Mouse (Mus musculus) induced T-regulatory cell, adult 2 months (primary cell): ENCODE measurements around the gene Arpp19.

Experiments
- DNase-seq: peaks from one replicate; pipeline ENCODE4 v3.0.0-alpha.2; 2012; ENCODE audit warnings: low read depth

The Arpp19 gene

DNA sequence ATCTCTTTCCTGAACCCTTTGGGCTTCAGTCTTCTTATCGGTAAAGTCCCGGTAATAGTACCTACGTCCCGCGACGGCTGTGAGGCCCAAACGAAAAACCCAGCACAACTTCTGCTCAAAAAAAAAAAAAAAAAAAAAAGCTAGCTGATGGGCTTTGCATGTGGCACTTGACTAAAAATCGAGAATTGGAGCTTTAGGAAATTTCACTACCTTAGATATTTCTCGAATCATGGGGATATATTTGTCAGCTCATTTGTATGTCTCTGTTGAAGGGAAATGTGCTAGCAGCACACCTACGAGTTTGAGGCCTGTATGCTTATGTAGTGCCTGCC is 909 bp downstream of the Arpp19 start:
- no peak for DNase-seq

DNA sequence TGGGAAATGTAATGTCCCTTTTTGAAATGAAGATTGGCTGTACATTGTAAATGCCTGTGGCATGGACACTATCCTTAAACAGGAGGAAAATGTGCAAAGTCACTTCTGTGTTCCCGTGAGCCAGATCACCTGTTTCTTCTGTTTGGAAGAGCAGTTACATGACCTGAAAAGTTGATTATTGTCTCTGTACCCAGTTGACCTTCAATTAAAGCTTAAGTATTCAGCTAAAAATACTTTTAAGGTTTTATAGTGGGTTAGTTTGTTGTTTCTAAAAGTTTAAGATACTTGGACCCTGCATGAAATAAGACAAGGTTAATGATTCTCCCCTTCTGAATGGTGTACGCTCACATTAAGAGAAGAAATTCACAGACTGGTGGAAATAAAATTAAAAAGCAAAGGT is 3.2 kb downstream of the Arpp19 start:
- no peak for DNase-seq

DNA sequence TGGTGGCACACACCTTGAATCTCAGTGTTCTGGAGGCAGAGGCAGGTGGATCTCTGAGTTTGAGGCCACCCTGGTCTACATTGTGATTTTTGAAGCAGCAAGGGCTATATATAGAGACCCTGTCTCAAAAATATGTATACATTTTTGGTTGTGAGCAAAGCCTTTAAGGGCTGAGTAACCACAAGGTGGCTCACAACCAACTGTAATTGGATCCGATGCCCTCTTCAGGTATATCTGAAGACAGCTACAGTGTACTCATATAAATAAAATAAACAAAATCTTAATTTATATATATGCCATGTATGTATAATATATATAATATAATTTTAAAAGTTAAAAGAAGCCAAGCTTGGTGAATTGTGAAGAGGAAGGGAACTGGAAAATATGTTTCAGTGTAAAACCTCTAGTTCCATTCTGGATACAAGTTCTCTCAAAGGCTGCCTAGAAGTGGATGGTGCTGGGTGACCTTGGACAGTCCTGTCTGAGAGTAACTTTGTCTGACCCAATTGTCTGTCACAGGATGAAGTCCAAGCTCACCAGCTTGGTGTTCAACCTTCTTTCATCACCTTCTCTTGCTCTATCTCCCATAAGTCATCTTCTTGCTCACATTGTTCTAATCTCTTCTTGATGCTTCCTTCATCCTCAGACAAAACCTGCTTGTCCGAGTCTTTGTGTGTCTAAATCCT is 4.6 kb downstream of the Arpp19 start:
- no peak for DNase-seq

DNA sequence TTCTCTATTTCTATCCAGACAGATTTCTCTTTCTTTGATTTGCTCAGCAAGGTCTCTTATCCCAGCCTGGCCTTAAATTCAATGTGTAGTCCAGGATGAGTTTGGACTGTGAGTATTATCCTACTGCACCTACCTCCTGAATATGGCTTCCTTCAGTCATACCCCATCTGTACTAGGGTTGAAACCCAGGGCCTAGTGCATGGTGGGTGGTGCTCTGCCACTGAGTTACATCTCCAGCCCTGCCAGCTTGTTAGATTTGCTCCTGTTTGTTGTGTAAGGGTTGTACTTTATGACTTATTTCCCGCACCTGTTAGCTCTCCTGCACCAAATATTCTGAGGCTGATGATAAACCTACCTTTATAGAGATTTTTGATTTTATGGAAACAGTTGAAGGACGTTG is 5.8 kb downstream of the Arpp19 start:
- DNase-seq = no peak

DNA sequence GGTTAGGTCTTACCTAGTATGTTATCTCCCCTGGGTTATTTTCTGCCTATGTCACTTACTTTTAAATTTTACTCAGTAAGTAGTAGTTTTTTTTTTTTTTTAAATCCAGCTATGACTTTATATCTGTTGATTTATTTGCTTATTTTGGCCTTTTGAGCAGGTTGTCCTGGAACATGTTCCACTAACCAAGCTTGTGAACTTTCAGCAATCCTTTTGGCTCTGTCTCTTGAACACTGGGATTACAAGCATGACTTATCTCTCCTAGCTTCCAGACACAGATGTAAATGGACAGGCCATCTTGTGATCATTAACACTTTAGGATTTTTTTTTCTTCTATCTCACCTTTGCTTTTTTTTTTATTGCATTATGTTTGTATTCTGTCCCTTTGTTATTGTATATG is 9.7 kb downstream of the Arpp19 start:
- DNase-seq = no peak

DNA sequence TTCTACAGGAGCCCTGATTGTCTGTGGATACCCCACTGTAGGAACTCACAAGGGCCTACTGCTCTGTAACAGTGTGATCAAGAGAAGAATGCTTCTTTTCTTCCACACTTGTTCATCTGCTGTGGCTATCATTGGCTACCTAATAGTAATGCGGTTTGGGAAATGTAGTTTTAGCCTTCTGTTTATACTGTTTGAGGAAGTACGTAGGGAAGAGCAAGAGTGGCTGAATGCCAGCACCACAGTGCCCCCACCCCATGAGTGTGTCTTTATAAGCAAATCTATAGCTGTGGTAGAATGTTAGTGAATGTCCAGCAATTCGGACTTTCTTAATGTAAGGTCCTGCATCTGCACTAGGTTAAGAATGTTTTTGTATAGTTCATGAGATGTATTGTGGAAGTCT is 11.7 kb downstream of the Arpp19 start:
- no peak for DNase-seq

DNA sequence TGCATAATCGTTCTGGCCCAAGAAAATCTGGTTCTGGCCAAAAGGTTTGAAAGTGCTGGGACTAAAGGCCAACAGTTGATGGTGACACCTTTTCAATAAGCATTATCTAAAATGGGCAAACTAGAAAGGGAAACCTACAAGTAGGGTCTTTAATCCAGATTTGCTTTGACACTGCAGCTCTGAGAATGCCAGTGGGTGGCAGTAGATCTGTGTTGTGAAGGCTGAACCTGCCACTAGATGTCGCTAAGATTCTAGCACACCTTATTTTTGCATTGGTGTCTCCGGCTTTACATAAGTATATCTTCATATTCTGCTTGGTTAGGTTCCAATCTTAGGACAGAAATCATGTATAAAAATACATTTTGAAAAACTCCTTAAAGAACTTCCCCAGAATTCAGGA is 12.6 kb downstream of the Arpp19 start:
- DNase-seq = peak; percentile 84

DNA sequence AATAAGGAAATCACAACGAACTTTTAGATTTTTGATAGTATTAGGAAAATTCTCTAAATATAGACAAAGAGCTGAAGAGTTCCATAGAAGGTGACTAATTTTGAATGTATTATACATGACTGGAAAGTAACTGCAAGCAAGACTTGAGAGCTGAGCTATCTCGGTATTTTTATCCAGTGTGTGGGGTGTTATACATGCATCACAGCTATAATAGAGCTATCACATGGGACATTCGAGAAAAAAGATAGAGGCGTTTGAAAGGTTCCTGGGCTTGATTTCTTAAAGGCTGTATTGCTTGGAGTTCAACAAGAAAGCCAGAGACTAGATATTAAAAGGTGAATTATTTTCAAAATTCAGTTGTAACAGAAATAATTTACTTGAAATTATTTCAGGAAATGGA is 14.4 kb downstream of the Arpp19 start:
- DNase-seq = no peak

DNA sequence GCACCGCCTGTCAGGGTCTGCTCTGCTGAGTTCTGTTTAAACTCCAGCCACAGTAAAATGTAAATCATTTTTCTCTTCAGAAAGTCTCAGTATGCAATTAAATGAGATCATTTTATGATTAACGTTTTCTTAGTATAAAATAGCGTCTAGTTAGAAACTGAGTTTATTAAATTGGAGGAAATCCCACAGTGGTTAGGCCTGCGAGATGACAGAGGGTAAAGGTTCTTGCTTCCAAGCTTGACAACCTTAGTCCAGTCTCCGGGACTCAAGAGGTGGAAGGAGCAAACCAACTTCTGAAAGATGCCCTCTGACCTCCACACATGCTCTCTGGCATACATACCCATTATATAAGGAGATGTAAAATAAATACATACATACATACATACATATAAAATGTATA is 17.6 kb downstream of the Arpp19 start:
- DNase-seq = no peak

DNA sequence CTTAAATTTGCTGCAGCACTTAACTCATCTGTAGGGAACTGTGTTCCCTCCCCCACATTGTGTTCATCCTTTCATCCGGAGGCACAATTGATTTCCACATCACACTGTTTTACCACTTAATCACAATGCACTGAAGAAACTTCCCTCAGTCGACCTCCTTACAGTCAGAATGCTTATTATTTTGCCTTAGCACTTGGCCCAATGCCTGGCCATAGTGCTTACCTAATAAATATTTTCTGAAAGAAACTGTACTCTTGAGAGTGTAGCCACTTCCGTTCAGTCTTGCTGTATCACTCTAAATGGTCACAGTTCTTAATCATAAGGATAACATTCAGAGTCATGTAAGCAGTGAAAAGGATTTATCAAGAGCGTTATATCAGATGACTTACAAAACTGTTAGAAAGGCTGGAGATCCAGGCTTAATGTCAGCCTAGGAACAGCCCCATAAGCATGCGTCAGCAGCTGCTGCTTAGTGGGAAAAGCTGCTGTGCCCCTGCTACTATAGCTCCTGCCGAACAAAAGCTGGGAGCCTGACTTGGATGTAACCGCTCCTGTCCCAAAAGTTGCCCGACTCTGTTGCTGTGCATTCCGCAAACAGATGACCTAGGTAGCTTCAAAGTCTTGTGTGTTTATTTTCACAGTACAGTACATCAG is 27.4 kb downstream of the Arpp19 start:
- DNase-seq = no peak

DNA sequence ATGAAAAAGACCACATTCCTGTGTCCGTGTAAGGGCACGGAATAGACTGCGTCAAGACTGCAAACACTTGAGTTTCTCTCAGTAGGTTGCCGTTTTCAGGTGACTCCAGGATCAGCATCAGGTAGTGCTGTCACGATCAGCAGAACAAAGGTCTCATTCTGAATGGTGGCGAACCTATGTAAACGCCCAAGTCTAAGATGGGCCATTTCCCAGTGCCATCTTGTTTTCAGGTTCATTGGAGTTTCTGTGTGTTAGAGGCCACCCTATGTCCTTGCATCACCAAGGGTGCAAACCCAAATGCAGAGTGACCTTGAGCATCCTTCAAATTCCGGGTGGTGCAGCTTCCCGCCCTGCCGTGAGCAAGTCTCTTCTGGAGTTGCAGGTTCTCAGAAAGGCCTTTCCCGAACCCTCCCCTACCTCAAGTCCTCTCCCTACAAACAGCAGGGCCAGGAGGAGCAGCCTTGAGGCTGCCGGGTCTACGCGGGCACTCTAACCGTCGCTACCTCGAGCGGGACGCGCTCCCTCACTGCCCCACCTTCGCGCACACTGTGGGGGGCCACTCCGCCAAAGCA is 33.1 kb downstream of the Arpp19 start, which contains the start of gene Myo5a:
TSS of gene Myo5a (plus strand) at position 559 of the 572 bp plus-strand sequence.
- DNase-seq = no peak

DNA sequence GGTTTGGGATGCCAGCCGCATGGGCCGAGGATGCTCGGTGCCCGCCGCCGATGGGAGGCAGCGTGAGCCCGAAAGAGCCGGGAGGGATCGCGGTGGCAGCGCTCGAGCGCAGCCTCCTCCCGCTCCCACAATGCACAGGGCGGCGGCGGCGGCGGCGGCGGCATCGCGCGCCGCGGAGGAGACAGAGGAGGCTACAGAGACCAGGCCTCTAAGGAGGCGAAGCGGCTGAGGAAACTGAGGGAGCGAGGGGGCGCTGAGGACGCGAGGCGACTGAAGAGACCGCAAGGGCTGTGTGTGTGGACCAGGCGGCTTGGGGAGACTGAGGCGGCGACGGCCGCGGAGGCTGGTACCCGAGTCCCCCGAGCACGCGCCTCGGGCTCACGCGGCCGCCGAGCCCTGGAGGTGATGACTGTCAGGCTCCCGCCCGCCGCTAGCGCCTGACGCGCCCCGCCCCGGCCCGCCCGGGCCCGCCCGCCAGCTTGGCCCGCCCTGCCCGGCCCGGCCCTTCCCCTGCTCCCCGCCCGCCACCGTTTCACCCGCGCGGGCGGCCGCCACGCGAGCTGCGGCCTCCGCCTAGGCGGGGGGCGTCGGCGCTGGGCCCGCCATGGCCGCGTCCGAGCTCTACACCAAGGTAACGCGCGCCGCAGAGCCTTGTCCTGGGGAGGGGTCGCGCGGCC is 33.8 kb downstream of the Arpp19 start:
- peak; percentile 87 for DNase-seq

DNA sequence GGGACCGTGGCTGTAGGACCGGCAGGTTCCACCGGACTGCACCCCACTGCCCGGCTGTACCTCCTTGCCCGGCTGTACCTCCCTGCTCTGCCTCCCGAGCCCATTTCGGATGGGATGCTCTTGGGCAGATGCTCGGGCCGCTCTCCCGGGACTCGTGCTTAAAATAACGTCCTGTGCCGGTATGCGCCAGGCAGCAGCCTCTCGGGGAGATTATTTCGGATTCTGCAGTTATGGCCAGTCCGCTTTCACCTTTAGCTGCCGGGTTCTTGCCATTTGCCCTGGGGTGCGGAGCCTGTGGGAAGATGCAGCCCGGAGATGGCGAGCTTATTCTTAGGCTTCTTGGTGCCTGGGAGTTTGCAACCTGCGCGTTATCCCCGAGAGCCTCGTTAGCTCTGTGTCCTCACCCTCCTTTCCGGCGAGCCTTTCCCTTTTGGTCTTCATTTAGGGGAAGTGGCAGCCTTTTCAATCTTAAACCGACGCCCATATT is 34.3 kb downstream of the Arpp19 start:
- DNase-seq = peak; percentile 66

DNA sequence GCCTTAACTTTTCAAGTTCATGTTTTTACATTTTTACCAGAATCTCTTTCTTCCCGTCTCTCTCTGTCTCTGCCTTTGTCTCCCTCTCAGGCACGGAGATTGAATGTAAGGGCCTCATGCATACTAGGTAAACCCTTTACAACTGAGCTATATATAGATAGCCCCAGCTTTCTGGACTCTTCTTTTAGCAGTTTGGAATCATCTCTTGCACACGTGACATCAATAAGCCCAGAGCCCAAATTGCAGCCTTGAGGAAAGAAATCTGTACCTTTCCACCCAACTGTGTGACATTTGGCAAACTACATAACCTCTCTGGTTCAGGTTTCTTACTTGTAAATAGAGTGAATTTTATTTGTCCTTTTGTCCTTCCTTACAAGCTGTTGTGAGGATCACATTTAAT is 34.9 kb downstream of the Arpp19 start:
- DNase-seq = peak; percentile 22

DNA sequence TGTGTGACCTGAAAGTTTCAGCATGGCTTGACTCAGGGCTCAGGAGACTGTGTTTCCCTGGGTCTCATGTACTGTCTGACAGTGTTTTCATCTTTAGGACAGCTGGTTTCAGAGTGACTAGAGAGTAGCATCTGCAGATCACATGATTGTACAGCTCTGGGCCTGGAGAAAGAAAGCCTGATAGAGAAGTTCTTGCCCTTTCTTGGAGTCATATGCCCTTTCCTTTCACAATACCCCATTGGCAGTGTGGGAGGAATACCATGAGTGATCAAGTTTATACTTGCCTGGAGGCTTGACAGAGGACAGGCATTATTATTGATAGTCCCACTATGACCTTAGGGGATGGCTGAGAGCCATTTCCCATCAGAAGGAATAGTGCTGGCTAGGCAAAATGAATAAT is 39.8 kb downstream of the Arpp19 start:
- DNase-seq = no peak

DNA sequence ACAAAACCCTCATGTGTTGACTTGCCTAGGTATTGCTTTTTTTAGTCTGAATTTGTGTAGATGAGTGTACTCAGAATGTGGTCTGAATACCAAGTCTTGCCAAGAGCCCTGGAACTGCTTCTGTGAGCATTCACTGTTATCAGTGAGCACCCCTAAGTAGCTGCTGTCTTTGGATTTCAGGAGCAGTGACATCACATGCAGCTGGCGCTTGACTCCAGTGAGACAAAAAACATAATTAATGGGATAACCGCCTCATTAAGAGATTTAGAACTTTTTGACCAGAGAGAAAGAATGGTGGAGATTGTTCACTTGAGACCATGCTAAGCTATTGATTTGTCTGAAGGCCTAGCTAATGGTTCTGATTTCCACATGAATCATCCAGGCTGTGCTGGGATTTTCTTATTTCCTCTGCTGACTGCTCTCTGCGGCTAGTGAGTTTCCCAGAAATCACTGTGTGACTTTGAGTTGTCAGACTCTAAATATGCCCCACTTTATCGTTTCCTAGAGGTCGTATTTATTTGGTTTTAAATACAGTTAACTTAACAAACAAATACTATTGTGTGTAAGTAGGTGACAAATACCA is 47.9 kb downstream of the Arpp19 start:
- DNase-seq = no peak

DNA sequence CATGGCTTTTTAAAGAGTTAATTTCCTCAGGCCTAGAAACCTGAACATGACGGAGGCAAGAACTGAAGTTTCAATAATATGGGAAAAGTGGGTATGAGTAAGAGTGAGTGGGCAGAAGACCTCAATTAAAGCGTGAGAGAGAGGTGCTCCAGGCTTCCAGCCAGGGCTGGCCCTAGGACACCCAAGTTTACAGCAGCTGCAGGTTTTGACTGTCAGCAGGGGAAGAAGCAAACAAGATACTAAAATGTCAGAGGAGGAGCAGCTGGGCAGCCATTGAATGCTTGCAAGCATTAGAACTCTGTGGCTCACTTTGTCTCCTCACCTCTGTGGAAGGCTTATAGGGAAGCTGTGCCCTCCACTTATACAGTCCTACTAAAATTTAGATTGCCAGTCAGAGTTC is 50.4 kb downstream of the Arpp19 start:
- no peak for DNase-seq

DNA sequence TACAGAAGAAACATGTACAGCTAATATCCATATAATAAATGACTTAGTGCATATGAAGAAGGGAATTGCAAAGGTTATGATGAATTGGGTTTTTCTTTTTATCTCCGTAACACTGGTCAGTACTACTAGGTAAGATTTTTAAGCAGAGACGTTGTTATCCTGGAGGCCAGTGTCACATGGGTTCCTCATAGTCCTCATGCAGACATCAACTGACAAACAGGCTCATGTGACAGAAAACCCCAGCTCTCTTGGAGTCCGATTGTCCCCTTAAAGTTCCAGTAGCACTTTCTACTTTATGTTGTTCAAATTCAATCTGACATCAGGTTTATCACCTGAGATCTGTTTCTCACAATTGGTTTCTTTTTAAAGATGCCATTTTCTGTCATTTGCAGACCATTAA is 51.9 kb downstream of the Arpp19 start:
- DNase-seq = no peak

DNA sequence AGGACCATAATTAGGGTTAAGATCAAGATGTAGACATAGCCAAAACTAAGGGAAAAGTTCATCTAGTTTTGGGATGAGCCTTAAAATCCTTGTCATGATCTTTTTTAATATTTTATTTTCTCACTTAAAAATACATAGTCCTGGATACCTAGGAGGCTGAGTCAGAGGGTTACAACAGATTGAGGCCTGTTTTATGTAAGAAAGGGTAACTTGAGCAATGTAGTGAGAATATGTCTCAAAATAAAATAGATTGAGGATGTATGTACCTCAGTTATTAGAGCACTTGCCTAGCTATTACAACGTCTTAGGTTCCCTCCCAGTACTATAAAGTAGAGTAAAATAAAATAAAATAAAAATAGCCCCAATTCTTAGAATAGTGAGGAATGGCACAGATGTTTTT is 54.7 kb downstream of the Arpp19 start:
- no peak for DNase-seq

DNA sequence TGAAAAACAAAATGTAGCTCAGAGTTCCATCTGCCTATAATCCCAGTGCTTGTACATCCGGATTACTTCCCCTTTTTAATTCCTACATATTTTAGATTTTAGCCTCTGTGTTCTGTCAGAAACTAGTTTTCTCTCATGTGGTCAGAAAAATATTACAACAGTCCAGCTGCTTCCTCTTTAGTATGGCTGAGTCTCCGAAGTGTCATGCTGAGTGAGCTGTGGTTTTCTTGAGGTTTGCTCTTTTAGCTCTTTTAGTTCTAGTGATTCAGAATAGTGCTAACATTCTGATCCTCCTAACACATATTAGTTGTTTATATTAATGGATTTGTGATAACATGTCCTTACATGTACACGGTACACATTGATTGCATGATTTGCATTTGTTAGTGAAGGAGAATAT is 57.3 kb downstream of the Arpp19 start:
- DNase-seq = peak; percentile 14

DNA sequence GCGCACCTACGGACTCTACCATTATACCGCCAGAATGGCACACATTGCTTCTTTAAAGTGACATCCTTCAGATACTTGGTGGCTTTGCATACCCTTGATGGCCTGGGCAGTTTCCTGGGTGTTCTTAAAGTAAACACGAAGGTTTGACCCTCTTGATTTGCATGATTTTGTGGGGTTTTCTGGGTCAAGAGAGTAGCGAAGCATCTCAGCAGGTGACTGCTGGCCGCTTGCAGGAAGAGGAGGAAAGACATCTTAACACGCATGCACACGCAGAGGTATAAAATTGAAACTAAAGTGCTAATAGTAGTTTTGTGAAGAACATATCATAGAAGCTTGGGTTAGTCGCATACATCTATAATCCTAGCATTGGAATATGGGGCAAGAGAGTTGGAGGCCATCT is 61.5 kb downstream of the Arpp19 start:
- no peak for DNase-seq

DNA sequence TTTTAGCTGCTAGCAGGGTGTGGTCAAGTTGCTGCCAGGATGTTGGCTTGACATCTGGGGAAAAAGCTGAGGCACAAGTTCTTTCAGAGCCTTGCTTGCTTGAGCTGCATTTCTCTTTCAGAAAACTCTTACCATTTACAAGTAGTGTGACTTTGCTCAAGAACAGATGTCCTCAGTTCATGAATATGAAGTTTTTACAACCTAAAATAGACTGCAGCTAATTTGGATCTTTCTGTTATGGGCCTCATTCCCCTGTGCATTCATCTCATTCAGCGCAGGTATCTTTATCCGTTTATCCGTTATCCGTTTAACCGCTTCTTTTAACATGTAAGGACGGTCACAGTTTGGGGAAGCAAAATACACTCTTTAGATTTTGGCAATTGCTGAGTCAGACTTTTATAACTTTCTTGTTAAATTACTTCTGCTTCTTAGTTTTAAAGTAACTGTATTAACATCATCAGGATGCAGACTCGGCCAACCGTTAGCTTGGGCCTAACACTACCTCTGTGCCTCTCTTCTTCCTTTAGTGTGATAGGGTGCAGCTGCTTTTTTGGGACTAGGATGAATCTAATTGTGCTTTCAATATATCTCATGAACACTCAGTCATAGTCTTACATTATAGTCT is 62.9 kb downstream of the Arpp19 start:
- no peak for DNase-seq
